Mouse (Mus musculus) forebrain, embryonic 12.5 days (tissue): ENCODE data around the gene Top2a. TPM values are rescaled to one million over a fixed set of nuclear protein-coding genes. Genes with fewer than 3 reads are reported as not detected.
"Not testable (repeated sequence)": the region's sequence is repeated elsewhere in the genome, so short reads cannot be mapped to it uniquely, and the experiment has no call there.

Source experiments
- ATAC-seq: fragments of 200-750 bp; cut with Nextera tagmentation; 2 replicates; pipeline ENCODE4 v1.8.0; 2017; ENCODE audit warnings: moderate TSS enrichment; ENCODE audit not compliant: low FRiP score
- H3K27ac ChIP-seq: fragments of 300-500 bp; sonication (generic); 2 replicates; pipeline ENCODE4 v1.5.1; 2016; ENCODE audit warnings: mild to moderate bottlenecking
- H3K27me3 ChIP-seq: fragments of 300-500 bp; sonication (generic); 2 replicates; pipeline ENCODE4 v1.6.1; 2016; ENCODE audit warnings: mild to moderate bottlenecking
- H3K36me3 ChIP-seq: fragments of 300-500 bp; sonication (generic); replicated peaks from 2 replicates; pipeline ENCODE4 v1.6.1; 2016; ENCODE audit warnings: mild to moderate bottlenecking
- H3K4me1 ChIP-seq: fragments of 300-500 bp; sonication (generic); 2 replicates; pipeline ENCODE4 v1.6.1; 2016
- H3K4me2 ChIP-seq: fragments of 300-500 bp; sonication (generic); 2 replicates; pipeline ENCODE4 v1.6.1; 2016; ENCODE audit warnings: mild to moderate bottlenecking, moderate library complexity
- H3K4me3 ChIP-seq: fragments of 300-500 bp; sonication (generic); replicated peaks from 2 replicates; pipeline ENCODE4 v1.5.1; 2016; ENCODE audit warnings: mild to moderate bottlenecking
- H3K9ac ChIP-seq: fragments of 300-500 bp; sonication (generic); 2 replicates; pipeline ENCODE4 v1.6.1; 2016; ENCODE audit warnings: mild to moderate bottlenecking
- H3K9me3 ChIP-seq: fragments of 300-500 bp; sonication (generic); 2 replicates; pipeline ENCODE4 v1.6.1; 2016
- WGBS: fragments of 180-500 bp; shearing (Covaris S2); methylation state at CpG from one replicate; pipeline ENCODE4 v1.1.7; 2016; 5-methylcytosine and 5-hydroxymethylcytosine counted together
- polyA plus RNA-seq: library from polyadenylated mRNA; unstranded; fragments of >200 nt; fragmentation: Nextera tagmentation; extraction: Ambion mirVana; gene quantifications from 2 replicates; pipeline ENCODE4 v1.2.1, GENCODE M21; 2016

The Top2a gene
- polyA plus RNA-seq, 1 experiment from 2014 or later = 355 TPM

DNA sequence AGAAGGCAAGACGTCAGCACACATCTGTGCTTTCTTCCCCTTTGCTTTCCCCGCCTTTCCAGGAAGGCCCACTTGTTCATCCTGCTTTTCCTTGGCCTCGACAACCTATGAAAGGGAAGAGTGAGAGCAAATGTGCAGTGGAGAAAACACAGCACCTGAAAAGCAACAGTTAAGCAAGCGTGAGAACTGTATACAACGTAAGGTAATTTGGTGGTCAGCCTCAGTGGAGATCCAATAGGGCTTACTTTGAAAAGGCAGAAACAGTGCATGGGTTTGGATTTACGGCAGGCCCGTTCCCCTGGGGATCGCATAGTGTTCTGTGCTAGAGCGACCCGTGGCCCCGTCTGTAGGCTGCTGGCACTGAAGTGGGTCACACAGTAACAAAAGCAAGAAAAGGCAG lies 24.7 kb downstream of the Top2a start:
- no peak overlapping the region for H3K27ac ChIP-seq
- H3K4me2 ChIP-seq = no peak overlapping the region
- 94% methylated on average over 11 of the region's 11 CpGs for WGBS
- H3K4me1 ChIP-seq = no peaks in the 10 kb centered on the region
- H3K9me3 ChIP-seq = no peaks in the 10 kb centered on the region
- H3K9ac ChIP-seq = no peak overlapping the region
- peaks cover 99% of the 10 kb centered on the region for H3K36me3 ChIP-seq
- H3K4me3 ChIP-seq = no peak overlapping the region
- ATAC-seq = no peak
- H3K27me3 ChIP-seq = no peaks in the 10 kb centered on the region

DNA sequence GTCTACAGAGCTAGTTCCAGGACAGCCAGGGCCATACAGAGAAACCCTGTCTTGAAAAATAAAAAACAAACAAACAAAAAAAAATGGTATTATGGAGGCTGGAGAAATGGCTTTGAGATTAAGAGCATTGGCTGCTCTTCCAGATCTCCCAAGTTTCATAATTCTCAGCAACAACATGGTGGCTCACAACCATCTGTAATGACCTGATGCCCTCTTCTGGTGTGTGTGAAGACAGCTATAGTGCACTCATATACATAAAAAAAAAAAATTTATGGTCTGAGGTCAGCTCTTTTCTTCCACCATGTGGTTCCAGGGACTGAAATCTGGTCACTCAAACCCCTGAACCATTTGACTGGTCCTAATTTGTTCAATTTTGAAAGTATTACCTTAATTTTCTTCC lies 25.2 kb downstream of the Top2a start:
- no peak overlapping the region for H3K9ac ChIP-seq
- H3K27me3 ChIP-seq = no peaks in the 10 kb centered on the region
- H3K4me1 ChIP-seq = no peaks in the 10 kb centered on the region
- H3K4me3 ChIP-seq = no peak overlapping the region
- no peak for ATAC-seq
- no peak overlapping the region for H3K4me2 ChIP-seq
- H3K36me3 ChIP-seq = peaks cover 99% of the 10 kb centered on the region
- no peaks in the 10 kb centered on the region for H3K9me3 ChIP-seq
- no peak overlapping the region for H3K27ac ChIP-seq

DNA sequence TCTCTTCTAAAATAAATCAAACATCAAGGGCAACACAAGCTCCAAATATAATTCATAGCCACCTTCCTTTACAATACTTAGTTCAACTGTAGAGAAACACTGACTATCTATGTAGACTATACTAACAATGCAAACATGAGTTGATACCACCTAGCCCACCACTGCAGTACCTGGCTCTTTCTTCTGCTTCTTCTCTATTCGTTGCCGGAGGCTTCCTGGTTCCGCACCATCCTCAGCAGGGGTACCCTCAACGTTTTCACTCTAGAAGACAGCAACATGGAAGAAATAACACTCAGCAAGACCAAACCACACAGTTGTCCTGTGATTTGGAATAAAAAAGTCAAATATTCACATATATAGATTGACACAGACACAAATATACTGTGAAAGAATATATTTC lies 26.3 kb downstream of the Top2a start:
- no peak overlapping the region for H3K9ac ChIP-seq
- no peaks in the 10 kb centered on the region for H3K4me1 ChIP-seq
- H3K4me2 ChIP-seq = no peak overlapping the region
- H3K9me3 ChIP-seq = no peaks in the 10 kb centered on the region
- ATAC-seq = no peak
- H3K27me3 ChIP-seq = no peaks in the 10 kb centered on the region
- peaks cover 99% of the 10 kb centered on the region for H3K36me3 ChIP-seq
- 95% methylated on average over 4 of the region's 4 CpGs for WGBS
- H3K4me3 ChIP-seq = no peak overlapping the region
- no peak overlapping the region for H3K27ac ChIP-seq

DNA sequence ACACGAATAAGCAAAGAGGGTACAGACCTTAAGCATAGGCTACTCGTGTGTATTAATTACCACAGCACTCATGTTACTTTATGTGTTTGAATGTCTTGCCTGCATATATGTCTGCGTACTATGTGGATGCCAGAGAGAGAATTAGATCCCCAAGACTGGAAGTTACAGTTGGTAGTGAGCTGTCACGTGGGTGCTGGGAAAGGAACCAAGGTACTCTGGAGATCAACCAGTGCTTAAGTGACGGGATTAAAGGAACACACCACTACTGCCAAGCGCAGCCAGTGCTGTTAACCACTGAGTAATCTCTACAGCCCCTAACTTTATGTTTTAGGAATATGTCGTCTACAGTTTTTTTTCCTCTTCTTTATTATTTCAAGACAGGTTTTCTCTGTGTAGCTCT lies 28.0 kb downstream of the Top2a start:
- WGBS = 92% methylated on average over 7 of the region's 7 CpGs
- no peak overlapping the region for H3K4me2 ChIP-seq
- no peak for ATAC-seq
- no peak overlapping the region for H3K27ac ChIP-seq
- H3K27me3 ChIP-seq = no peaks in the 10 kb centered on the region
- no peak overlapping the region for H3K9ac ChIP-seq
- H3K36me3 ChIP-seq = peaks cover 98% of the 10 kb centered on the region
- no peaks in the 10 kb centered on the region for H3K4me1 ChIP-seq
- no peak overlapping the region for H3K4me3 ChIP-seq
- H3K9me3 ChIP-seq = no peaks in the 10 kb centered on the region

DNA sequence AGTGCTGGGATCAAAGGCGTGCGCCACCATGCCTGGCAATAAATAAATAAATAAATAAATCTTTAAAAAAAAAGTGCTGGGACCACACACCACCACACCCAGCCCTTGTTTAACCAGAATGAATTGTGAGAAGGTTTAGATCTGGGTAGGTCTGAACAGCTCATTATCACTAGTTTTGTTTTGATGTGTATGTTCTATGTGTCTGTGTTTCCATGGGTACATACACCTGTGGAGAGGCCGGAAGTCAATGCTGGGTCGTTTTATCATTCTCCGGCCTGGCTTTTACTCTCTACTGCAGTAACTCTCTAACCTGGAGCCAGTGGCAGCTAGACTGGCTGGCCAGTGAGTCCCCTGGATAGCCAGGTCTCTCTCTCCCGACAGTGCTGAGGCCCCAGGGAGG lies 33.1 kb downstream of the Top2a start:
- no peak overlapping the region for H3K4me2 ChIP-seq
- no peaks in the 10 kb centered on the region for H3K27me3 ChIP-seq
- H3K9ac ChIP-seq = no peak overlapping the region
- H3K36me3 ChIP-seq = peaks cover 52% of the 10 kb centered on the region
- WGBS = 85% methylated on average over 6 of the region's 6 CpGs
- no peaks in the 10 kb centered on the region for H3K9me3 ChIP-seq
- no peak overlapping the region for H3K27ac ChIP-seq
- H3K4me1 ChIP-seq = no peaks in the 10 kb centered on the region
- no peak overlapping the region for H3K4me3 ChIP-seq
- no peak for ATAC-seq

DNA sequence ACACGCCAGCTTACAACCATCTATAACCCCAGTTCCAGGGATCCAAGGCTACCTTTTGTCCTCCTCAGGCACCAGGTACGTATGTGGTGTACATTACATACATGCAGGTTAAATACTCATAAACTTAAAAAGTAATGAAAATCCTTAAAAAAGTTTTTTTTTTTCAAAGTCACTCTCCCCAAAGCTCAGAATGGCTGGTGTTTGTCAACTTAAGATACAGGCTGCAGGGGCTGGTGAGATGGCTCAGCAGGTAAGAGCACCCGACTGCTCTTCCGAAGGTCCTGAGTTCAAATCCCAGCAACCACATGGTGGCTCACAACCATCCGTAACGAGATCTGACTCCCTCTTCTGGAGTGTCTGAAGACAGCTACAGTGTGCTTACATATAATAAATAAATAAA lies 35.7 kb downstream of the Top2a start:
- not testable (repeated sequence) for ATAC-seq, H3K4me2 ChIP-seq, H3K27ac ChIP-seq, H3K4me3 ChIP-seq, H3K9ac ChIP-seq, H3K4me1 ChIP-seq, H3K9me3 ChIP-seq
- WGBS = 93% methylated on average over 6 of the region's 6 CpGs
- Histone ChIP-seq H3K36me3 (peaks cover 26% of the 10 kb centered on the region), H3K27me3 (peaks cover 21% of the 10 kb centered on the region)

DNA sequence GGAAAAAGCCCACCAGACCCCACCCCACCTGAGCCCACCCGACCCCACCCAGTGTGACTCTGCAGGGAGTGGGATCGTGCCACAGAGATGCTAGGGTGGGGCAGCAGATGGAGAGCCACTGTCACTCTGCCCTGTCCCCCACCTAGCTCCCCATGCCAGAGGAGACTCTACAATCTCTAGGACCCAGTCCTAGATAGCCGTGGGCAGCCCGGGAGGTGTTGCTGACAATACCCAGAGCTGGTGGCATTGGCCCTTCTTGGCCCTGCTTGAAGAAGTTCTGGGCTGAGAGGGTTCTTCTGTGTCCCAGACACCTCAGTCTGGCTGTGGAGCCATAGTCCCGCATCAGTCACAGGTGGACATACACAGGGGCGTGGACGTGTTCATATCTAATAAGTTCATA lies 38.4 kb downstream of the Top2a start:
- ATAC-seq = no peak
- 96% methylated on average over 7 of the region's 7 CpGs for WGBS
- H3K9ac ChIP-seq = no peak overlapping the region
- peaks cover 1% of the 10 kb centered on the region; the same call in 1 of the 2 replicates for H3K36me3 ChIP-seq
- no peak overlapping the region for H3K27ac ChIP-seq
- H3K4me2 ChIP-seq = no peak overlapping the region
- no peaks in the 10 kb centered on the region for H3K9me3 ChIP-seq
- H3K4me1 ChIP-seq = peaks cover 22% of the 10 kb centered on the region
- no peak overlapping the region for H3K4me3 ChIP-seq
- peaks cover 47% of the 10 kb centered on the region for H3K27me3 ChIP-seq

DNA sequence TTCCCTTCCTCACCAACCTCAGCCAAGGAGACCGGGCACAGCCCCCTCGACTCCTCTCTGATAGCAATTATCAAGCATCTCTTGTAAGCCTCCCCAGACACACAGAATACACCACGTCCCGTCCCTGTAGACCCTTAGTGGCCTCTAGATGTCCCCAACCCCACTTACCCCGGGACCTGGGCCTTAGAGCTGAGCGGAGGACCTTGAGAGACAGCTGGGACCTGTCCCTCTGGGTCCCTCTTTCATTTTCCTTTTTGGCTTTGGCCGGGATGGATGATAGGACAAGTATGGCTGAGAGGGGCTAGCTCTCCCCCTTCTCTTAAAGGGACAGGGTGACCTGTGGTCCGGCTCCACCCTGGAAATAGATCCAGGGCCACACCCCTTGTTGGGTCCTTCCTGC lies 40.4 kb downstream of the Top2a start:
- peaks cover 52% of the 10 kb centered on the region for H3K27me3 ChIP-seq
- H3K27ac ChIP-seq = no peak overlapping the region
- no peaks in the 10 kb centered on the region for H3K36me3 ChIP-seq
- no peak for ATAC-seq
- no peaks in the 10 kb centered on the region for H3K9me3 ChIP-seq
- 51% methylated on average over 8 of the region's 8 CpGs for WGBS
- no peak overlapping the region for H3K4me3 ChIP-seq
- no peak overlapping the region for H3K9ac ChIP-seq
- peaks cover 22% of the 10 kb centered on the region for H3K4me1 ChIP-seq
- H3K4me2 ChIP-seq = no peak overlapping the region

DNA sequence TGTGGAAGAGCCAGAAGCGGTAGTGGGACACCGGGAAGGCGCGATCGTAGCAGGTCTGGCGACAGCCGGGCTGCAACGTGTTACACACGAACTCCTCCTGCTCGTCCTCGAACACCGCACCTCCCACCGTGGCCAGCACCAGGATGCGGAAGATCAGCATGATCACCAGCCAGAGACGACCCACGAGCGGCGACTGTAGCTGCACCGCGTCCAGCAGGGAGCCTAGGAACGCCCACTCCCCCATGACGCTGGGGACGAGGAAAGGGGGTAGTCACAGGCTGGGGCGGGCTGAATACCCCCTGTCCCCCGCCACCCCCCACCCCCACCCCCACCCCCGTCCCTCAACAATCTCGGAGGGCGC lies 41.2 kb downstream of the Top2a start, which contains the start of gene Gjd3:
Gene Gjd3 (minus strand): TSS at position 244 of the 361 bp plus-strand sequence.
- WGBS = under 1% methylated on average over 27 of the region's 28 CpGs
- Histone ChIP-seq H3K36me3 (no peaks in the 10 kb centered on the region), H3K4me2 (peak within 1 kb of the TSS; percentile 89), H3K27ac (peak within 1 kb of the TSS; percentile 83), H3K27me3 (peaks cover 52% of the 10 kb centered on the region), H3K4me3 (peak within 1 kb of the TSS; percentile 56), H3K4me1 (peaks cover 22% of the 10 kb centered on the region), H3K9me3 (no peaks in the 10 kb centered on the region), H3K9ac (peak within 1 kb of the TSS; percentile 59)
- peak; percentile 34 for ATAC-seq

DNA sequence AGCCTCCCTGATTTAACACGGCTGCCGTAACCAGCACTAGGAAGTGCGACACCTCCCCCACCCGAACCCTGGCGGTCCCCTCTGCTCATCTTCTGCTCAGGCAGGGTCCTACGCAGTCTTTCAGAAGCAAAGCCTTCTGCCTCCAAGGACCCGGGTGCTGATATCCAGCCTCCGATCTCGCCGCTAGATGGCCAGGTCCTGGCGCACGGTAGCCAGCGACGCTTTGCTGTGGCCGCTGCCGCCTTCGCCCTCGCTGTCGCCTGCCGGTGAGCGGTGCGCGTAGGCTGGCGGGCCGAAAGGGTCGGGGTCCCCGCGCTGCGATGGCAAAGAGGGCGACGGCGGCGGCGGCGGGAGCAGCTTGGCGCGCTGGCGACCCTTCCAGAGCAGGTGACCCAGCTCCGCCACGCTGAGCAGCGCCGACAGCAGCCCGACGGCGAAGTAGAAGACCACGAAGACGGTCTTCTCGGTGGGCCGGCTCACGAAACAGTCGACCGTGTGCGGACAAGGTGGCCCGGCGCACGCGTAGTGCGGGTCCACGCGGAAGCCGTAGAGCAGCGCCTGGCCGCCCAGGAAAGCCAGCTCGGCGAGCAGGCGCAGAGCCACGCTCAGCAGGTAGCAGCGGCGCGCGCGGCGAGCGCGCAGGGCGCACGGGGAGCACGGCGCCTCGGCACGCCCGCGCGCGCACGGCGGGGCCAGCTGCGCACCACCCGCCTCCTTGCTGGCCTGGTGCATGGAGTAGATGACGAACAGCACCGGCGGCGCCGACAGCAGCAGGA lies 41.8 kb downstream of the Top2a start:
- peak overlapping the region; percentile 89 for H3K4me2 ChIP-seq
- peak overlapping the region; percentile 83 for H3K27ac ChIP-seq
- no peaks in the 10 kb centered on the region for H3K9me3 ChIP-seq
- peak; percentile 81 for ATAC-seq
- 0% methylated on average over 94 of the region's 94 CpGs for WGBS
- H3K27me3 ChIP-seq = peaks cover 52% of the 10 kb centered on the region
- H3K9ac ChIP-seq = peak overlapping the region; percentile 59
- peak overlapping the region; percentile 56 for H3K4me3 ChIP-seq
- H3K4me1 ChIP-seq = peaks cover 22% of the 10 kb centered on the region
- H3K36me3 ChIP-seq = no peaks in the 10 kb centered on the region

DNA sequence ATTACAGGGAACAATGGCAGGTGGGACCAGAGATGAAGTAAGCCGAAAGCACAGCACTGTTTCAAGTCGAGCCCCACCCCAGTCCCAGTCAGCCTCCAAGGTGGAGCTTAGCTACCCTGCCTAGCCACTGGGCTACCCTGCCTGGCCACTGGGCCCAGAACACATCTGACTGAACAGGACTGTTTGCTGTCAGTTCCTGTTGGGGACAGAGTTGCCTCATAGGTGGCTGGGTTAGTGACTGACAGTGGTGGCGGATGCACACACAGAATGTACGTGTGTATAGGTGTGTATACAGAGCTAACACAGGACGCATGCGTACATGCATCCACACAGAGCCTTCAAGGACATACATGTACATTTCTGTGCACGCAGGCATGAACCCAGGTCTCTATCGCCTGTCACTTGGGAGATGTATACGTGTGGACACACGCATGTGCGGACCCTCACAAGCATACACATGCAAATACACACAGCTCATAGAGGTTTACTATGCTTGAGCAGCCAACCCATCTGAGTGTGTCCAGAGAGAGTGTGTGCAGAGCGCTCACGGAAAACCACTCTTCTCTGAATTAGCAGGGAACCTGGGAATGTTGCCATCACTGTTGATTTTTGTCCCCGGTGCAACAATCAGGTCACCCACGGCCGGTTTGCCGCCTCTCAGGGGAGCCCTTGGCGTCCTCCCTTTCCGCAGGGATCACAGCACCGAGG lies 42.5 kb downstream of the Top2a start:
- Histone ChIP-seq H3K27me3 (peaks cover 52% of the 10 kb centered on the region), H3K4me2 (peak overlapping the region; percentile 89), H3K9me3 (no peaks in the 10 kb centered on the region), H3K27ac (peak overlapping the region; percentile 83), H3K4me3 (peak overlapping the region; percentile 56), H3K9ac (peak overlapping the region; percentile 59), H3K4me1 (peaks cover 22% of the 10 kb centered on the region), H3K36me3 (no peaks in the 10 kb centered on the region)
- 35% methylated on average over 20 of the region's 20 CpGs for WGBS
- ATAC-seq = peak; percentile 33

DNA sequence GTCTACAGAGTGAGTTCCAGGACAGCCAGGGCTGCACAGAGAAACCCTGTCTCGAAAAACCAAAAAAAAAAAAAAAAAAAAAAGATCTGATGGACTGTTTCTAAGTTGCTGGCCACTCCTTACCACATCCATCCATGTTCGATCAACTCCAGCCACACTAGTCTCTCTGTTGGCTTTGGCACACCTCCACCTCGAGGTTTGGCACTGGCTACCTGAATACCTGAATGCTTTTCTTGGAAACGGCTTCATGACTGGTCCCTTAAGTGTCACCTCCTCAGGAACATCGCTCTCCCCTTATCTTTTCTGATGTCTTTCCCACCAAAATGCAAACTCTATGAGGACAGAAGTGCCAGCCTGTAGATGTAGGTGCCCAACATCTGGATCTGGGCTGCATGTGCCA lies 44.6 kb downstream of the Top2a start:
- Histone ChIP-seq H3K4me3 (no peak overlapping the region), H3K27me3 (peaks cover 41% of the 10 kb centered on the region), H3K4me2 (no peak overlapping the region), H3K36me3 (no peaks in the 10 kb centered on the region), H3K9me3 (no peaks in the 10 kb centered on the region), H3K4me1 (peaks cover 22% of the 10 kb centered on the region), H3K9ac (no peak overlapping the region), H3K27ac (no peak overlapping the region)
- ATAC-seq = no peak
- WGBS = 85% methylated on average over 4 of the region's 5 CpGs
